Mouse (Mus musculus): ENCODE measurements around the gene E130308A19Rik. TPM values are rescaled to one million over a fixed set of nuclear protein-coding genes. Genes with fewer than 3 reads are reported as not detected.

The E130308A19Rik gene
- polyA plus RNA-seq, 1 experiment from 2014 or later: 29.3 TPM

DNA sequence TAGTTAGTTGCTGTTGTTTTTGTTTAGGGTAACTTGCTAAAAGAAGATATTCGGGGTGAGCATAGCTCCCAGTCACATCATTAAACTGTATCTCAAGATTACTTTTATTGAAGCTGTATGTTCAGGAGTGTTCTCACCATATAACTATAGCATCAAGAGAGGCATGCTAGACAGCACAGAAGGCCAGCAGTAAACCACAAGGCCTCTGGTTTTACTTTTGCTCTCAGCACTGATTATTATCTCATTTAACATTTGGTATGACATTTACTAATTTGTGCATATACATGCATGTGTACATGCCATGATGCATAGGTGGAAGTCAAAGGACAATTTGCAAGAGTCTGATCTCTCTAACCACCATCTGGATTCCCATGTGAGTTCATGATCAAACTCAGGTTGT lies 43.1 kb downstream of the E130308A19Rik start:
- Histone ChIP-seq H3K27ac (ENCODE audit: low read depth) (no peak overlapping the region), H3K4me2 (no peak overlapping the region), H3K9me3 (ENCODE audit: low read depth, low read length) (no peaks in the 10 kb centered on the region), H3K4me1 (ENCODE audit: insufficient read depth) (no peaks in the 10 kb centered on the region), H3K27me3 (ENCODE audit: insufficient read depth, low read length) (no peaks in the 10 kb centered on the region), H3K36me3 (ENCODE audit: insufficient read depth) (no peaks in the 10 kb centered on the region), H3K4me3 (ENCODE audit: low read depth, low read length) (no peak overlapping the region), H3K9ac (no peak overlapping the region)
- WGBS: 81% methylated on average over 1 of the region's 1 CpGs
- TF ChIP-seq CTCF (IDR thresholded peaks at IDR 0.05; ENCODE audit: low read depth): no peak
- no peak for ATAC-seq (ENCODE audit: insufficient read depth)
- no peak for DNase-seq

- 0 out of 2 replicates have a peak, but pooled peaks cover 3% of the 10 kb centered on the region for H3K4me1 ChIP-seq (ENCODE audit: insufficient read depth)
- no peak overlapping the region for H3K27ac ChIP-seq (ENCODE audit: low read depth)
- 64% methylated on average over 2 of the region's 2 CpGs for WGBS
- no peaks in the 10 kb centered on the region for H3K9me3 ChIP-seq (ENCODE audit: low read depth, low read length)
- ATAC-seq (ENCODE audit: insufficient read depth) (no peak), DNase-seq (no peak)
- H3K4me3 ChIP-seq (ENCODE audit: low read depth, low read length): no peak overlapping the region
- no peaks in the 10 kb centered on the region for H3K27me3 ChIP-seq (ENCODE audit: insufficient read depth, low read length)
- no peak overlapping the region for H3K9ac ChIP-seq
- no peaks in the 10 kb centered on the region for H3K36me3 ChIP-seq (ENCODE audit: insufficient read depth)
- H3K4me2 ChIP-seq: no peak overlapping the region
- no peak for TF ChIP-seq CTCF (IDR thresholded peaks at IDR 0.05; ENCODE audit: low read depth)
These were observed 44.0 kb downstream of the E130308A19Rik start for GRCm38 (mm10) chr4:59670015-59670414.

DNA sequence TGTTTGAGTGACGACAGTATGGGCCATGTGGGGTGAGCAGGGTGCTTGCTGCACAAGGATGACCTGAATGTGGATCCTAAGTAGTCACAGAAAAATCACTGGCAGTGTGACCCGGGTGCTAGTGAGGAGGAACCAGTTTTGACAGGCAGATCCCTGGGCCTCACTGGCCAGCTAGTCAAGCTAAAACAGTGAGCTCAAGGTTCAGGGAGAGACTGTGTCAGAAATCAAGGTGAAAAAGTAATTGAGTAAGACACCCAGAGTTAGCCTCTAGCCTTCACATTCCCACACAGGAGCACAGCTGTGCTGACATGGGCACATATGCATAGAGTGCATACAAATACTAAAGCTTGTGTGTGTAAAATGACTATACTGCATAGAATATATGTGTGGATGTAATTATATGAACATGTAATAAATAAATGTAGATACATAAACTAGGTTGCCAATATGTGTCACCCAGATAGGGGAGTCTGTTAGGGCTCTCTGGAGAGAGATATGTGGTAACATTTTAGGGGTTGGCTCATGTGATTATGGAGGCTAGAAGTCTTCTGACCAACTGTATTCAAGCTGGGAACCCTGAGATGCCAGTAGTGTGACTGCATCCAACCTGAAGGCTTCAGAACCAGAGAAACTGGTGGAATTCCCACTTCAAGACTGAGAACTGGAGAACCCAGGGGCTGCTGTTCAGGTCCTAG lies 47.6 kb downstream of the E130308A19Rik start:
- Histone ChIP-seq H3K9me3 (ENCODE audit: low read depth, low read length) (no peaks in the 10 kb centered on the region), H3K4me2 (no peak overlapping the region), H3K9ac (no peak overlapping the region), H3K27me3 (ENCODE audit: insufficient read depth, low read length) (no peaks in the 10 kb centered on the region), H3K4me3 (ENCODE audit: low read depth, low read length) (no peak overlapping the region), H3K36me3 (ENCODE audit: insufficient read depth) (no peaks in the 10 kb centered on the region), H3K4me1 (ENCODE audit: insufficient read depth) (0 out of 2 replicates have a peak, but pooled peaks cover 4% of the 10 kb centered on the region), H3K27ac (ENCODE audit: low read depth) (no peak overlapping the region)
- ATAC-seq (ENCODE audit: insufficient read depth): no peak
- no peak for TF ChIP-seq CTCF (IDR thresholded peaks at IDR 0.05; ENCODE audit: low read depth)
- WGBS: 79% methylated on average over 2 of the region's 2 CpGs
- DNase-seq: no peak

DNA sequence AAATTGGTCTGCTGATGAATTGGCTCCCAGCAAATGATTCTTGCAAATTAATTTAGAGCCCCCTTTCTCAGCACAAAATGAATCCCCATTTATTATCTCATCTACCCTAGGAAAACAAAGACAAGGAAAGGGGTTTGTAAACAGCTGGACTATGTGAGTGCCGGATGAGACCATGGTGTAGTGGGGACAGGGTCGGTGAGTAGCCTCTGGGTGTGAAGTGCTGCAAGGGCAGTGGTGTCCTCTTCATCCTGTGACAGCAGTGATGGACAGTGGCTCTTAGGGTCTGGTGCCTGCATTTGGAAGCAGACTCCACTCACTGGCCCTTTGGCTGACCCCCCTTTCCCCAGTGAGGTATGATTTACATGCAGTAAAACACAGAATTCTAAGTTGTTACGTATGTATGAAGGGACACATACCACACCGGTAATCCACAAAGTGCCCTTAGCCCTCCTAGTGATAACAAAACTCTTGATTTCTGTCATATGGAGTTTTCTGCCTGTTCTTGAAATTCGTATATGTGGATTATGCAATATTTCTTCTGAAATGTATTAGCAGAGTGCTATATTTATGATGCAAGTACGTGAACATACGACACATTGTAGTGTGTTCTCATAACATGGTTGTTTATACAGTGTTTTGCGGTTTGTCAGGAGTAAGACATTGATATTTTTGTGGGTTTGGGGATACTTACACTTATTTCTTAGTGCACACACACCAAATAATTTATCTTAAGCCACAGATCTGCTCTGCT lies 49.1 kb downstream of the E130308A19Rik start:
- Histone ChIP-seq H3K27ac (ENCODE audit: low read depth) (no peak overlapping the region; the same call in 1 of the 2 replicates), H3K4me1 (ENCODE audit: insufficient read depth) (0 out of 2 replicates have a peak, but pooled peaks cover 4% of the 10 kb centered on the region), H3K9me3 (ENCODE audit: low read depth, low read length) (no peaks in the 10 kb centered on the region), H3K4me2 (no peak overlapping the region), H3K4me3 (ENCODE audit: low read depth, low read length) (no peak overlapping the region), H3K36me3 (ENCODE audit: insufficient read depth) (no peaks in the 10 kb centered on the region), H3K9ac (no peak overlapping the region), H3K27me3 (ENCODE audit: insufficient read depth, low read length) (no peaks in the 10 kb centered on the region)
- ATAC-seq (ENCODE audit: insufficient read depth) (peak; percentile 60; the same call in 1 of the 2 replicates), DNase-seq (peak; percentile 16)
- TF ChIP-seq CTCF (IDR thresholded peaks at IDR 0.05; ENCODE audit: low read depth): no peak
- 46% methylated on average over 8 of the region's 8 CpGs for WGBS

- Histone ChIP-seq H3K9me3 (ENCODE audit: low read depth, low read length) (no peaks in the 10 kb centered on the region), H3K4me3 (ENCODE audit: low read depth, low read length) (no peak overlapping the region), H3K4me2 (no peak overlapping the region), H3K4me1 (ENCODE audit: insufficient read depth) (peaks cover 4% of the 10 kb centered on the region; the same call in 1 of the 2 replicates), H3K27ac (ENCODE audit: low read depth) (peak overlapping the region; percentile 33; the same call in 1 of the 2 replicates), H3K36me3 (ENCODE audit: insufficient read depth) (no peaks in the 10 kb centered on the region), H3K27me3 (ENCODE audit: insufficient read depth, low read length) (no peaks in the 10 kb centered on the region), H3K9ac (no peak overlapping the region)
- ATAC-seq (ENCODE audit: insufficient read depth) (no peak), DNase-seq (peak; percentile 59)
- no peak for TF ChIP-seq CTCF (IDR thresholded peaks at IDR 0.05; ENCODE audit: low read depth)
- 34% methylated on average over 3 of the region's 3 CpGs for WGBS
These were observed 49.7 kb downstream of the E130308A19Rik start for GRCm38 (mm10) chr4:59675699-59676098.

DNA sequence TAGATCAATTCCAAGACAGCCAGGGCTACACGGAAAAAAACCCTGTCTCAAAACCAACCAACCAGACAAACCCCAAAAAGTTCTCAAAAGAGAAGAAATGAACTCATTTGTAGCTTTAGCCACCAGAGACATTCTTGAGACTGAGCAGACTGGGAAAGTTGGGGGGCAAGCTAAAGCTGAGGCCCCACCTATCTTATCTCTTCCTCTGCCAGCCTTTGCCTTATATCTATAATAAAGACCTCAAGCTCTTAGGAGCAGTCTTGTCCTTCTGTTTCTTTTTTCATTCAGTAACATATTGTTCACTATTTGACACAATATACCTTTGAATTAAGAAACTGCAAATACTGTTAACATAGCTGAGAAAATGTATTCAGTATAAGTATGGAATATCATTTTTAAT lies 55.4 kb downstream of the E130308A19Rik start:
- 93% methylated on average over 1 of the region's 1 CpGs for WGBS
- Histone ChIP-seq H3K27me3 (ENCODE audit: insufficient read depth, low read length) (no peaks in the 10 kb centered on the region), H3K27ac (ENCODE audit: low read depth) (no peak overlapping the region), H3K36me3 (ENCODE audit: insufficient read depth) (no peaks in the 10 kb centered on the region), H3K4me2 (no peak overlapping the region), H3K4me1 (ENCODE audit: insufficient read depth) (no peaks in the 10 kb centered on the region; the same call in 1 of the 2 replicates), H3K9me3 (ENCODE audit: low read depth, low read length) (no peaks in the 10 kb centered on the region), H3K9ac (no peak overlapping the region), H3K4me3 (ENCODE audit: low read depth, low read length) (no peak overlapping the region)
- TF ChIP-seq CTCF (IDR thresholded peaks at IDR 0.05; ENCODE audit: low read depth): no peak
- no peak for ATAC-seq (ENCODE audit: insufficient read depth)
- no peak for DNase-seq

GRCm38 (mm10) chr4:59682491-59682890 lies 56.5 kb downstream of the E130308A19Rik start:
- Histone ChIP-seq H3K4me2 (no peak overlapping the region), H3K4me1 (ENCODE audit: insufficient read depth) (no peaks in the 10 kb centered on the region; the same call in 1 of the 2 replicates), H3K36me3 (ENCODE audit: insufficient read depth) (no peaks in the 10 kb centered on the region), H3K9ac (no peak overlapping the region), H3K4me3 (ENCODE audit: low read depth, low read length) (no peak overlapping the region), H3K27ac (ENCODE audit: low read depth) (no peak overlapping the region), H3K9me3 (ENCODE audit: low read depth, low read length) (no peaks in the 10 kb centered on the region), H3K27me3 (ENCODE audit: insufficient read depth, low read length) (no peaks in the 10 kb centered on the region)
- ATAC-seq (ENCODE audit: insufficient read depth): no peak
- no peak for TF ChIP-seq CTCF (IDR thresholded peaks at IDR 0.05; ENCODE audit: low read depth)
- WGBS: 46% methylated on average over 3 of the region's 3 CpGs
- no peak for DNase-seq
